Mouse (Mus musculus): Measurements from ENCODE around the gene Tor1aip1. TPM values are rescaled to one million over a fixed set of nuclear protein-coding genes. Genes with fewer than 3 reads are reported as not detected.
A peak's percentile ranks its signal among the peaks of the same experiment; 100 is the strongest.

The Tor1aip1 gene
- polyA plus RNA-seq, 2 experiments, result 27.2 to 45.6 TPM

DNA sequence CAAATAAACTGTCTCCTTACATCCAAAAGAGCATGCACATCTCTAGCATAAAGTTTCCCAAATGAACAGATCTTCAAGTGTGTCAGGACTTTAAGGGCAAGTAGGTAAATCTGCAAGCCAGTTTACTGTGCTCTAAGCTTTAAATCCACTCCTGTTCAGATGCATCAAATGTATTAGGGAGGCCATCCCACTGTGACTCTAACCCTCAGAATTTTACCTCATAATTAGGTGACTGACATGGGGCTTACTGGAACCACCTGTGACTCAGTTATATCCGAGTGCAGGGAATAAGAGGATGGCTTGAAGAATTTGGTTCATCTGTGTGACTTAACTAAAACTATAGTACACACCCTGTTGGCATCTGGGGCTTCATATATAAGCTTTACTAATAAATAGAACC, 1.6 kb downstream of the Tor1aip1 start:
- Histone ChIP-seq H3K27me3 (ENCODE audit: control insufficient read depth, insufficient read depth, low read length) (no peaks in the 10 kb centered on the region), H3K36me3 (ENCODE audit: control insufficient read depth, insufficient read depth, low read length) (peaks cover 39% of the 10 kb centered on the region), H3K4me2 (replicated peaks; ENCODE audit: low read depth, low read length, severe bottlenecking) (peak overlapping the region; percentile 54), H3K27ac (replicated peaks; ENCODE audit: low read depth, low read length) (peak overlapping the region; percentile 99; the same call in 1 of the 2 replicates), H3K4me1 (ENCODE audit: control insufficient read depth, insufficient read depth, low read length) (peaks cover 9% of the 10 kb centered on the region), H3K9ac (ENCODE audit: low read depth, low read length, severe bottlenecking) (peak overlapping the region; percentile 95), H3K4me3 (replicated peaks; ENCODE audit: low read length) (peak overlapping the region; percentile 72), H3K9me3 (ENCODE audit: control insufficient read depth, low read length) (no peaks in the 10 kb centered on the region)
- DNase-seq (ENCODE audit: low spot score), result no peak
- WGBS, result 14% methylated on average over 1 of the region's 1 CpGs
- no peak for ATAC-seq (ENCODE audit: low FRiP score, low read depth)
- TF ChIP-seq POLR2A (IDR thresholded peaks at IDR 0.05; ENCODE audit: borderline replicate concordance, extremely low read depth, insufficient read depth, insufficient read length), result no peak

GRCm38 (mm10) chr1:156033921-156034320, 2.4 kb downstream of the Tor1aip1 start:
- Histone ChIP-seq H3K27ac (replicated peaks; ENCODE audit: low read depth, low read length) (no peak overlapping the region), H3K36me3 (ENCODE audit: control insufficient read depth, insufficient read depth, low read length) (peaks cover 44% of the 10 kb centered on the region)

DNA sequence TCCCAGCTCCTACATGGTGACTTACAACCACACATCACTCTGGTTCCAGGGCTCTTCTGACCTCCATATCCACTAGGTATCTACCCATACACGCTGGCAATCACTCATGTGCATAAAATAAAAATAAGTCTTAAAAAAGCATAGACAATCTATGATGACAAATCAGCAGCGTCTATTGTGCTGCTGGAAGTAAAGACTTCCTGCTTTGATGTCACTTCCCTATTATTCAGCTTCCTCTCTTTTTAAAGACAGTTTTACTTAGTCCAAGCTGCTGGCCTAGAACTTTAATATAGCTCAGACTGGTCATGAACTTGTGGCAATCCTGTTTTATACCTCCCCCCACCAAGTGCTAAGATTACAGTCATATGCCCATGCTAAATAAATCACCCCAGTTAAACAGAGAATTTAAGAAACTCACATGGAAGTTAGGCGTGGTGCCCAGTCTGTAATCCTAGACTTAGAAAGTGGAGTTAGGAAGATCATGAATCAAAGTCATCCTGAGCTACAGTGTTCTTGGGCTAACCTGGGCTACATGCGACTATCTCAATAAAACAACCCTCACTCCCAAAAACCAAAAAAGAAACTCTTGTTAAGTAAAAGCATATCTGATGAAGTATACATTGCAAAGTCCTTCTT, 7.8 kb downstream of the Tor1aip1 start:
- WGBS, result 89% methylated on average over 4 of the region's 4 CpGs
- peaks cover 61% of the 10 kb centered on the region for H3K36me3 ChIP-seq (ENCODE audit: control insufficient read depth, insufficient read depth, low read length)
- ATAC-seq (ENCODE audit: low FRiP score, low read depth), result no peak
- no peak overlapping the region for H3K4me3 ChIP-seq (replicated peaks; ENCODE audit: low read length)
- no peaks in the 10 kb centered on the region for H3K27me3 ChIP-seq (ENCODE audit: control insufficient read depth, insufficient read depth, low read length)
- no peaks in the 10 kb centered on the region for H3K9me3 ChIP-seq (ENCODE audit: control insufficient read depth, low read length)
- DNase-seq (ENCODE audit: low spot score), result no peak
- no peak overlapping the region for H3K27ac ChIP-seq (replicated peaks; ENCODE audit: low read depth, low read length)
- H3K9ac ChIP-seq (ENCODE audit: low read depth, low read length, severe bottlenecking), result no peak overlapping the region
- TF ChIP-seq POLR2A (IDR thresholded peaks at IDR 0.05; ENCODE audit: borderline replicate concordance, extremely low read depth, insufficient read depth, insufficient read length), result no peak
- H3K4me1 ChIP-seq (ENCODE audit: control insufficient read depth, insufficient read depth, low read length), result no peaks in the 10 kb centered on the region
- H3K4me2 ChIP-seq (replicated peaks; ENCODE audit: low read depth, low read length, severe bottlenecking), result no peak overlapping the region

More at GRCm38 (mm10) chr1:156033921-156034320, 2.4 kb downstream of the Tor1aip1 start:
- WGBS, result 98% methylated on average over 7 of the region's 7 CpGs
- Histone ChIP-seq H3K4me1 (ENCODE audit: control insufficient read depth, insufficient read depth, low read length) (peaks cover 9% of the 10 kb centered on the region), H3K9me3 (ENCODE audit: control insufficient read depth, low read length) (no peaks in the 10 kb centered on the region), H3K4me2 (replicated peaks; ENCODE audit: low read depth, low read length, severe bottlenecking) (no peak overlapping the region), H3K4me3 (replicated peaks; ENCODE audit: low read length) (no peak overlapping the region), H3K9ac (ENCODE audit: low read depth, low read length, severe bottlenecking) (no peak overlapping the region), H3K27me3 (ENCODE audit: control insufficient read depth, insufficient read depth, low read length) (no peaks in the 10 kb centered on the region)
- ATAC-seq (ENCODE audit: low FRiP score, low read depth), result no peak
- no peak for DNase-seq (ENCODE audit: low spot score)
- no peak for TF ChIP-seq POLR2A (IDR thresholded peaks at IDR 0.05; ENCODE audit: borderline replicate concordance, extremely low read depth, insufficient read depth, insufficient read length)

DNA sequence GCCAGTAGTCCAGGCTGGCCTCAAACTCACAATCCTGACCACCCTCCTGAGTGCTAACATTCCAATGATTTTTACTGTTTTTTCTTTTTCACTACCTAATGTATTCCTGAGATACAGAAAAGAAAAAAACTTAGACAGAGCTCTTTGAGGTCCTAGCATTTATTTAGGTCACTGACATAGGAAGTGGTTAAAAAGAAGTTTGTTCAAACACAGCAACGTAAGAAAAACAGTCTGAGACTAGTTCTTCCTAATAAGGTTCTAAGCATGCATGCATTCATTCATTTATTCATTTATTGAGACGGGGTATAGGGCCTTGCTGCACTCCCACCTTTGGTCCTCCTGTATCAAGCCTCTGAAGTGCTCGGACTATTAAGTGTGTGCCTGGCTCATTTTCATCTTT, 8.4 kb downstream of the Tor1aip1 start:
- WGBS, result 90% methylated on average over 3 of the region's 3 CpGs
- H3K9me3 ChIP-seq (ENCODE audit: control insufficient read depth, low read length), result no peaks in the 10 kb centered on the region
- H3K4me2 ChIP-seq (replicated peaks; ENCODE audit: low read depth, low read length, severe bottlenecking), result no peak overlapping the region
- peaks cover 55% of the 10 kb centered on the region for H3K36me3 ChIP-seq (ENCODE audit: control insufficient read depth, insufficient read depth, low read length)
- H3K27ac ChIP-seq (replicated peaks; ENCODE audit: low read depth, low read length), result no peak overlapping the region
- H3K4me1 ChIP-seq (ENCODE audit: control insufficient read depth, insufficient read depth, low read length), result no peaks in the 10 kb centered on the region
- no peak overlapping the region for H3K9ac ChIP-seq (ENCODE audit: low read depth, low read length, severe bottlenecking)
- H3K27me3 ChIP-seq (ENCODE audit: control insufficient read depth, insufficient read depth, low read length), result no peaks in the 10 kb centered on the region
- TF ChIP-seq POLR2A (IDR thresholded peaks at IDR 0.05; ENCODE audit: borderline replicate concordance, extremely low read depth, insufficient read depth, insufficient read length), result no peak
- no peak overlapping the region for H3K4me3 ChIP-seq (replicated peaks; ENCODE audit: low read length)
- DNase-seq (ENCODE audit: low spot score) (no peak), ATAC-seq (ENCODE audit: low FRiP score, low read depth) (no peak)

GRCm38 (mm10) chr1:156024831-156025503, 11.3 kb downstream of the Tor1aip1 start:
- Histone ChIP-seq H3K9me3 (ENCODE audit: control insufficient read depth, low read length) (no peaks in the 10 kb centered on the region), H3K4me3 (replicated peaks; ENCODE audit: low read length) (no peak overlapping the region), H3K4me2 (replicated peaks; ENCODE audit: low read depth, low read length, severe bottlenecking) (no peak overlapping the region), H3K27me3 (ENCODE audit: control insufficient read depth, insufficient read depth, low read length) (no peaks in the 10 kb centered on the region), H3K9ac (ENCODE audit: low read depth, low read length, severe bottlenecking) (no peak overlapping the region), H3K27ac (replicated peaks; ENCODE audit: low read depth, low read length) (no peak overlapping the region), H3K4me1 (ENCODE audit: control insufficient read depth, insufficient read depth, low read length) (no peaks in the 10 kb centered on the region), H3K36me3 (ENCODE audit: control insufficient read depth, insufficient read depth, low read length) (peaks cover 48% of the 10 kb centered on the region)
- 85% methylated on average over 8 of the region's 8 CpGs for WGBS
- DNase-seq (ENCODE audit: low spot score) (no peak), ATAC-seq (ENCODE audit: low FRiP score, low read depth) (no peak)
- TF ChIP-seq POLR2A (IDR thresholded peaks at IDR 0.05; ENCODE audit: borderline replicate concordance, extremely low read depth, insufficient read depth, insufficient read length), result no peak

Data from limb, embryonic 14.5 days (tissue).